Mouse (Mus musculus): Measurements from ENCODE around the gene Rere. TPM values are rescaled to one million over a fixed set of nuclear protein-coding genes. Genes with fewer than 3 reads are reported as not detected.

Rere gene
- polyA plus RNA-seq, 1 experiment from 2014 or later = 41.2 TPM

- Histone ChIP-seq H3K27me3 (no peaks in the 10 kb centered on the region), H3K4me2 (no peak overlapping the region), H3K4me3 (no peak overlapping the region), H3K9ac (no peak overlapping the region), H3K4me1 (replicated peaks) (peaks cover 84% of the 10 kb centered on the region), H3K36me3 (no peaks in the 10 kb centered on the region), H3K27ac (replicated peaks) (peak overlapping the region; percentile 46; the same call in 1 of the 2 replicates), H3K9me3 (no peaks in the 10 kb centered on the region)
- WGBS = 68% methylated on average over 6 of the region's 6 CpGs
- no peak for ATAC-seq (ENCODE audit: low read depth)
Observed at GRCm38 (mm10) chr4:150450081-150450691, 168.7 kb downstream of the Rere start.

GRCm38 (mm10) chr4:150452155-150452847, 170.9 kb downstream of the Rere start:
- Histone ChIP-seq H3K36me3 (no peaks in the 10 kb centered on the region), H3K4me2 (no peak overlapping the region), H3K27ac (replicated peaks) (peak overlapping the region; percentile 38; the same call in 1 of the 2 replicates), H3K27me3 (no peaks in the 10 kb centered on the region), H3K9me3 (no peaks in the 10 kb centered on the region), H3K4me1 (replicated peaks) (peaks cover 80% of the 10 kb centered on the region), H3K9ac (no peak overlapping the region), H3K4me3 (no peak overlapping the region)
- 0 out of 2 replicates have a peak, but pooled peaks have one; percentile 19 for ATAC-seq (ENCODE audit: low read depth)
- 69% methylated on average over 11 of the region's 11 CpGs for WGBS

- no peak overlapping the region for H3K4me3 ChIP-seq
- no peaks in the 10 kb centered on the region for H3K27me3 ChIP-seq
- peaks cover 76% of the 10 kb centered on the region for H3K4me1 ChIP-seq (replicated peaks)
- H3K4me2 ChIP-seq = no peak overlapping the region
- WGBS = 67% methylated on average over 12 of the region's 12 CpGs
- no peak overlapping the region; the same call in 1 of the 2 replicates for H3K27ac ChIP-seq (replicated peaks)
- H3K9ac ChIP-seq = no peak overlapping the region
- ATAC-seq (ENCODE audit: low read depth) = no peak
- no peaks in the 10 kb centered on the region for H3K9me3 ChIP-seq
- no peaks in the 10 kb centered on the region for H3K36me3 ChIP-seq
Observed at GRCm38 (mm10) chr4:150454571-150455306, 173.3 kb downstream of the Rere start.

GRCm38 (mm10) chr4:150455750-150456149, 174.3 kb downstream of the Rere start:
- 78% methylated on average over 1 of the region's 1 CpGs for WGBS
- H3K27ac ChIP-seq (replicated peaks) = no peak overlapping the region
- peaks cover 74% of the 10 kb centered on the region for H3K4me1 ChIP-seq (replicated peaks)
- H3K27me3 ChIP-seq = no peaks in the 10 kb centered on the region
- H3K9ac ChIP-seq = no peak overlapping the region
- H3K4me3 ChIP-seq = no peak overlapping the region
- no peaks in the 10 kb centered on the region for H3K36me3 ChIP-seq
- no peak for ATAC-seq (ENCODE audit: low read depth)
- H3K4me2 ChIP-seq = no peak overlapping the region
- no peaks in the 10 kb centered on the region for H3K9me3 ChIP-seq

- no peaks in the 10 kb centered on the region for H3K9me3 ChIP-seq
- H3K27ac ChIP-seq (replicated peaks) = peak overlapping the region; percentile 59
- no peaks in the 10 kb centered on the region for H3K27me3 ChIP-seq
- no peak overlapping the region for H3K4me3 ChIP-seq
- WGBS = 49% methylated on average over 7 of the region's 7 CpGs
- peak overlapping the region; percentile 17; the same call in 1 of the 2 replicates for H3K9ac ChIP-seq
- no peak for ATAC-seq (ENCODE audit: low read depth)
- H3K4me1 ChIP-seq (replicated peaks) = peaks cover 79% of the 10 kb centered on the region
- H3K4me2 ChIP-seq = no peak overlapping the region
- H3K36me3 ChIP-seq = no peaks in the 10 kb centered on the region
Observed at GRCm38 (mm10) chr4:150456452-150456851, 175.0 kb downstream of the Rere start.

GRCm38 (mm10) chr4:150456886-150457285, 175.4 kb downstream of the Rere start:
- Histone ChIP-seq H3K9ac (no peak overlapping the region), H3K36me3 (no peaks in the 10 kb centered on the region), H3K4me2 (no peak overlapping the region), H3K27ac (replicated peaks) (peak overlapping the region; percentile 59), H3K4me1 (replicated peaks) (peaks cover 78% of the 10 kb centered on the region), H3K9me3 (no peaks in the 10 kb centered on the region), H3K27me3 (no peaks in the 10 kb centered on the region), H3K4me3 (no peak overlapping the region)
- WGBS = 41% methylated on average over 2 of the region's 2 CpGs
- no peak for ATAC-seq (ENCODE audit: low read depth)

- H3K27ac ChIP-seq (replicated peaks) = peak overlapping the region; percentile 59
- WGBS = 60% methylated on average over 4 of the region's 4 CpGs
- no peaks in the 10 kb centered on the region for H3K9me3 ChIP-seq
- H3K9ac ChIP-seq = no peak overlapping the region
- H3K4me3 ChIP-seq = no peak overlapping the region
- ATAC-seq (ENCODE audit: low read depth) = no peak
- H3K4me2 ChIP-seq = no peak overlapping the region
- no peaks in the 10 kb centered on the region for H3K27me3 ChIP-seq
- no peaks in the 10 kb centered on the region for H3K36me3 ChIP-seq
- H3K4me1 ChIP-seq (replicated peaks) = peaks cover 77% of the 10 kb centered on the region
Observed at GRCm38 (mm10) chr4:150457353-150457752, 175.9 kb downstream of the Rere start.

GRCm38 (mm10) chr4:150457771-150458170, 176.3 kb downstream of the Rere start:
- 74% methylated on average over 7 of the region's 7 CpGs for WGBS

GRCm38 (mm10) chr4:150459022-150459794, 177.8 kb downstream of the Rere start:
- H3K4me1 ChIP-seq (replicated peaks) = peaks cover 69% of the 10 kb centered on the region
- WGBS = 66% methylated on average over 6 of the region's 6 CpGs

More at GRCm38 (mm10) chr4:150457771-150458170, 176.3 kb downstream of the Rere start:
- Histone ChIP-seq H3K4me1 (replicated peaks) (peaks cover 77% of the 10 kb centered on the region), H3K4me3 (no peak overlapping the region), H3K36me3 (no peaks in the 10 kb centered on the region), H3K27me3 (no peaks in the 10 kb centered on the region), H3K9ac (no peak overlapping the region), H3K27ac (replicated peaks) (peak overlapping the region; percentile 59; the same call in 1 of the 2 replicates), H3K4me2 (no peak overlapping the region), H3K9me3 (no peaks in the 10 kb centered on the region)
- no peak for ATAC-seq (ENCODE audit: low read depth)

GRCm38 (mm10) chr4:150460451-150460850, 179.0 kb downstream of the Rere start:
- H3K36me3 ChIP-seq = no peaks in the 10 kb centered on the region
- ATAC-seq (ENCODE audit: low read depth) = no peak
- no peak overlapping the region for H3K4me2 ChIP-seq
- H3K9ac ChIP-seq = no peak overlapping the region
- H3K4me1 ChIP-seq (replicated peaks) = peaks cover 69% of the 10 kb centered on the region
- H3K27ac ChIP-seq (replicated peaks) = no peak overlapping the region; the same call in 1 of the 2 replicates
- no peaks in the 10 kb centered on the region for H3K27me3 ChIP-seq
- WGBS = 70% methylated on average over 5 of the region's 5 CpGs
- no peaks in the 10 kb centered on the region for H3K9me3 ChIP-seq
- H3K4me3 ChIP-seq = no peak overlapping the region

More at GRCm38 (mm10) chr4:150459022-150459794, 177.8 kb downstream of the Rere start:
- Histone ChIP-seq H3K27me3 (no peaks in the 10 kb centered on the region), H3K27ac (replicated peaks) (no peak overlapping the region), H3K9ac (no peak overlapping the region), H3K36me3 (no peaks in the 10 kb centered on the region), H3K4me2 (no peak overlapping the region), H3K4me3 (no peak overlapping the region), H3K9me3 (no peaks in the 10 kb centered on the region)
- no peak for ATAC-seq (ENCODE audit: low read depth)

- H3K9ac ChIP-seq = no peak overlapping the region
- WGBS = 51% methylated on average over 5 of the region's 5 CpGs
- no peak overlapping the region for H3K4me3 ChIP-seq
- H3K4me1 ChIP-seq (replicated peaks) = peaks cover 70% of the 10 kb centered on the region
- no peak overlapping the region for H3K4me2 ChIP-seq
- H3K27ac ChIP-seq (replicated peaks) = no peak overlapping the region; the same call in 1 of the 2 replicates
- no peak for ATAC-seq (ENCODE audit: low read depth)
- no peaks in the 10 kb centered on the region for H3K36me3 ChIP-seq
- H3K9me3 ChIP-seq = no peaks in the 10 kb centered on the region
- no peaks in the 10 kb centered on the region for H3K27me3 ChIP-seq
Observed at GRCm38 (mm10) chr4:150461011-150461410, 179.6 kb downstream of the Rere start.
